Mouse (Mus musculus) cortical plate, adult 2 months (tissue): Measurements from ENCODE around the gene Slc36a3. TPM values are rescaled to one million over a fixed set of nuclear protein-coding genes. Genes with fewer than 3 reads are reported as not detected.
"Not testable (repeated sequence)": the region's sequence is repeated elsewhere in the genome, so short reads cannot be mapped to it uniquely, and the experiment has no call there.

Experiments used
- H3K27ac ChIP-seq: fragments of 200-500 bp; 2 replicates; pipeline ENCODE4 v1.5.1; 2012; ENCODE audit warnings: low read length, control low read depth, inconsistent platforms; ENCODE audit not compliant: insufficient read depth
- H3K4me1 ChIP-seq: fragments of 200-500 bp; 2 replicates; pipeline ENCODE4 v1.6.1; 2011; ENCODE audit warnings: low read length; ENCODE audit not compliant: control insufficient read depth, insufficient read depth
- H3K4me3 ChIP-seq: fragments of 200-500 bp; 2 replicates; pipeline ENCODE4 v1.5.1; 2011; ENCODE audit warnings: mild to moderate bottlenecking, low read length, control low read depth; ENCODE audit not compliant: insufficient read depth
- CTCF ChIP-seq: fragments of 200-500 bp; IDR thresholded peaks from 2 replicates; pipeline ENCODE4 v1.5.1; 2011; ENCODE audit warnings: mild to moderate bottlenecking, control low read depth, low read length; ENCODE audit not compliant: insufficient read depth; ENCODE audit errors: extremely low read depth
- POLR2A ChIP-seq: fragments of 200-500 bp; IDR thresholded peaks from 2 replicates; pipeline ENCODE4 v1.6.1; 2011; ENCODE audit warnings: mild to moderate bottlenecking, low read length, control low read depth; ENCODE audit not compliant: insufficient read depth; ENCODE audit errors: extremely low read depth
- polyA plus RNA-seq: library from polyadenylated mRNA; depleted of rRNA; stranded (reverse); fragments of >200 nt; gene quantifications from 2 replicates; pipeline ENCODE4 v1.2.3, GENCODE M21; 2012

The Slc36a3 gene
- polyA plus RNA-seq, 1 experiment = not detected

GRCm38 (mm10) chr11:55131077-55131742 is 20.3 kb downstream of the Slc36a3 start:
- TF ChIP-seq POLR2A (no peak), CTCF (no peak)
- Histone ChIP-seq H3K4me3 (no peak overlapping the region), H3K4me1 (peaks cover 4% of the 10 kb centered on the region), H3K27ac (no peak overlapping the region)

GRCm38 (mm10) chr11:55128411-55128810 is 23.1 kb downstream of the Slc36a3 start:
- H3K4me1 ChIP-seq = peaks cover 4% of the 10 kb centered on the region
- TF ChIP-seq POLR2A (no peak), CTCF (no peak)
- no peak overlapping the region for H3K4me3 ChIP-seq
- H3K27ac ChIP-seq = no peak overlapping the region

- Histone ChIP-seq H3K4me3 (no peak overlapping the region), H3K27ac (no peak overlapping the region), H3K4me1 (peaks cover 4% of the 10 kb centered on the region)
- TF ChIP-seq POLR2A (no peak), CTCF (no peak)
Measured at GRCm38 (mm10) chr11:55127937-55128336, 23.6 kb downstream of the Slc36a3 start.

- Histone ChIP-seq H3K27ac (no peak overlapping the region), H3K4me1 (peaks cover 4% of the 10 kb centered on the region), H3K4me3 (no peak overlapping the region)
- TF ChIP-seq POLR2A (no peak), CTCF (no peak)
Measured at GRCm38 (mm10) chr11:55126663-55127062, 24.8 kb downstream of the Slc36a3 start.

GRCm38 (mm10) chr11:55121430-55121829 is 30.1 kb downstream of the Slc36a3 start:
- no peaks in the 10 kb centered on the region for H3K4me1 ChIP-seq
- no peak overlapping the region for H3K4me3 ChIP-seq
- H3K27ac ChIP-seq = peak overlapping the region; percentile 41; the same call in 1 of the 2 replicates
- TF ChIP-seq POLR2A (no peak), CTCF (no peak)

GRCm38 (mm10) chr11:55120821-55121271 is 30.7 kb downstream of the Slc36a3 start:
- Histone ChIP-seq H3K4me1 (no peaks in the 10 kb centered on the region), H3K4me3 (no peak overlapping the region), H3K27ac (peak overlapping the region; percentile 53)
- TF ChIP-seq CTCF (no peak), POLR2A (no peak)

- Histone ChIP-seq H3K4me1 (no peaks in the 10 kb centered on the region), H3K4me3 (no peak overlapping the region), H3K27ac (no peak overlapping the region)
- TF ChIP-seq CTCF (no peak), POLR2A (no peak)
Measured at GRCm38 (mm10) chr11:55120279-55120678, 31.2 kb downstream of the Slc36a3 start.

GRCm38 (mm10) chr11:55117031-55117430 is 34.5 kb downstream of the Slc36a3 start:
- Histone ChIP-seq H3K27ac (no peak overlapping the region), H3K4me1 (no peaks in the 10 kb centered on the region), H3K4me3 (no peak overlapping the region)
- TF ChIP-seq POLR2A (no peak), CTCF (no peak)

- no peak overlapping the region for H3K4me3 ChIP-seq
- H3K4me1 ChIP-seq = no peaks in the 10 kb centered on the region
- TF ChIP-seq CTCF (no peak), POLR2A (no peak)
- no peak overlapping the region for H3K27ac ChIP-seq
Measured at GRCm38 (mm10) chr11:55116004-55116403, 35.5 kb downstream of the Slc36a3 start.

GRCm38 (mm10) chr11:55114291-55114690 is 37.2 kb downstream of the Slc36a3 start:
- Histone ChIP-seq H3K4me1 (no peaks in the 10 kb centered on the region), H3K27ac (no peak overlapping the region), H3K4me3 (no peak overlapping the region)
- TF ChIP-seq POLR2A (no peak), CTCF (no peak)

GRCm38 (mm10) chr11:55113861-55114250 is 37.7 kb downstream of the Slc36a3 start:
- H3K27ac ChIP-seq, H3K4me3 ChIP-seq, H3K4me1 ChIP-seq: not testable (repeated sequence)
